Mouse (Mus musculus): ENCODE data around the gene Nsun7.

DNA sequence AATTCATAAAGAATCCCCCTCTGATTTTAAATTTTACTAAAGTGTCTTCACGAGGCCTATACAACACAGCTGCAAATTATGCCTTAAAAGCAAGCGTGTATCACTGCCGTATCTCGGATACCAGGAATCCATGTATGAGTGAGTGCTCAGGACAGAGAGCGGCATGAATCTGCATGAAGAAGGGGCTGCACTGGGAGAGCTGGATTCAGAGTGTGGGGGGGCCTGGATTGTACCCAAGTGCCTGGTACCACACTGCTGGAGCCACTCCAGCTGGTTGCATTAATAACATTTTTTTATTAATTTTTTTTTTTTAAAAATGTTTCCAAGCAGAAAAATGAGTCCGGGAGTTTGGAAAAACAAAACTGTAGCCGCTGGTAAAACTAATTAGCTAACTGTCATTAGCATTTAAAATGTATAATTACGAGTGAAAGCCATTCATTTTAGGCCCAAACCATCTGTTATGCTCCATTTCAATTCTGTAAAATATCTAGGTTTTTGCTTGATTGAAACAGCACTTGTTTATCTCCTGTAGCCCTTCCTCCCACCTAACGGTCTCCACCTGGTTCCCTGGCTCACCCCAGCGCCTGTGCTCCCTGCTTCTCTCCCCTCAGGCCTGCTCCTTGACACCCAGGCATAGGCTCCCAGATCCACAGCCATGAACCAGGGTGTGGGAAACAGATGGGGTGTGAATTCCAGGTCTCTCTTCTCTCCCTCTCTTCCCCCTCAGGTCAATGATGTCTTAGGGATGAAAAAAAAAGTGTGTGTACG lies 44.8 kb downstream of the Nsun7 start:
- TF ChIP-seq POLR2A (IDR thresholded peaks at IDR 0.05; ENCODE audit: borderline replicate concordance, extremely low read depth, insufficient read depth, insufficient read length, poor library complexity, severe bottlenecking) (no peak), CTCF (IDR thresholded peaks at IDR 0.05; ENCODE audit: borderline replicate concordance, extremely low read depth, insufficient read depth, insufficient read length) (no peak)
